Mouse (Mus musculus) 3T3-L1 (cell line): ENCODE data around the gene Vav2.

ENCODE experiments used
- DNase-seq: peaks from one replicate; pipeline ENCODE4 v3.0.0-alpha.2; 2015; ENCODE audit warnings: low read depth, low spot score

The Vav2 gene

DNA sequence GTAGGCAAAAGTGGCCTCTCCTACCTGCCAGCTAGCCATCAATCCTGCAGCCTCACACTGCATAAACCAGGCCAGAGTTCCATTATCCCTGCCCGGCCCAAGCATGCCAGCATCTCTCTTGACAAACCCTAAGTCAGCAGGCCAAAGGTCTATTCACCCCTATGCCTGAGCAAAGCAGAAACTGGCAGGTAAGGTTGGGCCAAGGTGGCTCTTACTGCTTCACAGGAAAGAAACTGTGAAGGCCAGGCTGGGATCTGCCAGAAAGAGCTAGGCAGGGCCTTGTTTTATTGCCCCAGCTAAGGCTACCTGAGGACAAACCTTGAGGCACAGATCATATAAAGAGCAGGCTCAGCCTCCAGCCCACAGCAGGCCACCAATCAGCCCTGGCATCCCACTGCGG lies 55.4 kb downstream of the Vav2 start:
- no peak for DNase-seq

DNA sequence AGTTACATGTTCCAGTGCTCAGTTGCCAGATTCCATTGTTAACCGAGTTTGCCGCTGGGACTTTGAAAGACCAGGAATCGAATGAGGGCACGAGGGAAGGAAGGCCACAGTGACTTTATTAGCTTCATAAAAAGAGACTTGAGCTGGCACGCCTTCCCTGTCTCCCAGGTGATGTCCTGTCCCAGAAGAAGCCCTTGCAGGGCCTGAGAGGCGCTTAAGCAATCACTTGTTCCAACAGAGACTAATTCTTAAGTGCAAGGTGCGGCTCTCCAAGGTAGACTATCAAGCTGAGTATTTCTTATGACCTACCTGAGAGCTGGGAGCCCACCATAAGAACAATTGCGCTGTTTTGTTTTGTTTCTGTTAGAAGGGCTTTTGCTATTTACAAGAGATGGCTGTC lies 57.9 kb downstream of the Vav2 start:
- no peak for DNase-seq

- DNase-seq: peak; percentile 48
These were observed 61.5 kb downstream of the Vav2 start for GRCm38 (mm10) chr2:27365296-27365695.

DNA sequence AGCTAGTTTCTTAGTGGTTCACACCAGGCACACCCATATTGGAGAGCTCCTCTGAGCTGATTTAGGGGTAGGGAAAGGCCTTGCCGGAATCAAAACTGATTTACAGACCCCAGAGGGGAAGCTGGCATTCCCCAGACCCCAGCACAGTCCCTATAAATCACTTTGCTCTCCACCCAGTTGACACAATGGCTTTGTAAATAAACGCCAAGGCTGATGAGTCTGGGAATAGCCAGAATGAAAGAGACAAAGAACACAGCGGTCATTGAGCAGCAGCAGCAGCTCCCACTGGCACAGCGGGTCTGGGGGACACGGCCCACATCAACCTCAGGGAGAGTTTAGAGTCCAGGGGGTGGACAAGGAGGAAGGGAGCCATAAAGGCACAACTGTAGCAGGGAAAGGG lies 65.0 kb downstream of the Vav2 start:
- no peak for DNase-seq

GRCm38 (mm10) chr2:27358461-27358860 lies 68.4 kb downstream of the Vav2 start:
- no peak for DNase-seq

DNA sequence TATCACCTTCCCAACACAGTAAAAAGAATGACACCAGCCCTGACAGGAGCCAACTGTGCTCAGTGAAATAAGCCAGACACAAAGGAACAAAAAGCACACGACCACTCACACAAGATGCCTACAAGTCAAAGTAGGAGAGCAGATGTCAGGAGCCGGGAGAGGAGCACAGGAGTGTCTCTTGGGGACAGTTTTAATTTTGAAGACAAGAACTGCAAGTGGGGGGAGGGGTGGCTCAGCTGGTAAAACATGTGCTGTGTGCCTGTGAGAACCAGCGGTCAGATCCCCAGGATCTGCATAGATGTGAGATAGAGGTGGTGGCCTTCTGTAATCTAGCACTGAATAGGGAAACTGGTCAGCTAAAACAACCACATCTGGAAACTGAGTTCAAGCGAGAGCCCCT lies 71.1 kb downstream of the Vav2 start:
- no peak for DNase-seq

GRCm38 (mm10) chr2:27354610-27355211 lies 72.1 kb downstream of the Vav2 start:
- DNase-seq: no peak

DNA sequence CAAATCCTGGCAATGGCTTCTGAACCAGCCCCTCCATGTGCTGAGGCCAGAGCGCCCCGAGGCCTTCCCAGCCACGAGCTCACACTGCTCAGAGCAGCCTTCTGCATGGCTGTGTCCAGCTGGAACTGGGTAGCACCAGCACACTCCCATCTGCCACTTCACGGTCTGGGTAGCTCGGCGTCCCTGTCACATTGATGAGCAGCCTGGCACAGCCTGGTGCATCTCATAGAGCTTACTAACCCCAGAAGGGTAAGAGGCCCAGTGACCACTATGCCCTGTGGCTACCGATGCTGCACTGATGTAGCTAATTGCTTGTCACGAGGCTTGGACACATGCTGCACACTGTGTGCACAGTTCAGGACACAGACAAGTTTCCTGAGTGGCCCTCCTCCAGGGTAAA lies 74.1 kb downstream of the Vav2 start:
- DNase-seq: no peak

- DNase-seq: no peak
These were observed 76.5 kb downstream of the Vav2 start for GRCm38 (mm10) chr2:27350371-27350770.

GRCm38 (mm10) chr2:27343984-27344453 lies 82.8 kb downstream of the Vav2 start:
- DNase-seq: no peak

DNA sequence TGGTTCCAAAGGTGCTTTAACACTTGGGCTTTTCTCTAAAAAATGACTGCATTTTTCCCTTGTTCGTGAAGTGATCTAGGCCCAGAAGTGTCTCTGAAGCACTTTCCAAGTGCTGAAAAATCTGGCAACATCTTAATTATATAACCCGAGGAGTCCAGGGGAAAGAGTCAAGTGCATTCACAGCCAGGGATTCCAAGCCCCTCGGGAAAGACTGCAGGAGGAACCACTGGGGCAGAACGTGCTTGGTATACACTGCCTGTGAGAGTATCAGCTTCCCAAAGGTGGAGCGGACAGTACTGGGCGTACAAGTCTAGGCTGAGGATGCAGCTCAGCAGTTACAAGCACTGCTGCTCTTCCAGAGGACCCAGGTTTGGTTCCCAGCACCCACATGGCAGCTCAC lies 86.2 kb downstream of the Vav2 start:
- no peak for DNase-seq

DNA sequence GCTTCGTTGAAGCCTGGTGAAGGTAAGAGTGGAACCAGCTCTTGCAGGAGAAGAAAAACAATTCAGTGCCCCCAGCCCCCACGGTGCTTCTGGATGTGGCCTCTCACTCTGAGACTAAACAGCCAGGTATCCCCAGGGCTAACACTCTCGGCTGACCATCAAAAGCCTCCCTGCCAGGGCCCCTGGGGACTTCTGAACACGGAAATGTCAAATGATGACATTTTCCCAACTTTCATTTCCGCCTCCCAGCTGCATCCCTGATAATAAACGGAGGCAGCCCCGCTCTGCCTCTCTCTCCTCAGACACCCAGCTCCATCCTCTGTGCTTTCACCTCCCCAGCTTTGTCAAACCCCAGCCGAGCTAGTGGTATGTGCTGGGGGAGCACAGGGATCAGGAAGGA lies 87.8 kb downstream of the Vav2 start:
- DNase-seq: no peak

DNA sequence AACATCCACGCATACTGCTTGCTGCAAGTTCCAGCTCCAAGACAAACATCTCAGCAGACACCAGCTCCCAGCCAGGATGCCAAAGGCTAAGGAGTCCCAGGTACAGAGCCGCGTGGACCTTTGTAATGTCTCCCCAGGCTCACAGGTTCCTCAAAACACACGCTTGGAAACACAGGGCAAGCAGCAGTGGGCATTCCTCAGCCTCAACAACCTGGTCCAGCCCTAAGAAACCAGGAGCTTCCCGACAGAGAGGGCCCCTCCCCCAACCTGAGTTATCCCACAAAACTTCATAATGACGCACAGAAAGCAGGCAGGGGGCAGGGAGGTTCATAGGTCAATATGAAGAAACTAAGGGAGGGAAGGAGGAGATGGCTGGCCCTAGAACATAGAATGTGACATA lies 89.6 kb downstream of the Vav2 start:
- no peak for DNase-seq

GRCm38 (mm10) chr2:27336600-27336999 lies 90.2 kb downstream of the Vav2 start:
- DNase-seq: no peak

GRCm38 (mm10) chr2:27334816-27335215 lies 92.0 kb downstream of the Vav2 start:
- DNase-seq: no peak

DNA sequence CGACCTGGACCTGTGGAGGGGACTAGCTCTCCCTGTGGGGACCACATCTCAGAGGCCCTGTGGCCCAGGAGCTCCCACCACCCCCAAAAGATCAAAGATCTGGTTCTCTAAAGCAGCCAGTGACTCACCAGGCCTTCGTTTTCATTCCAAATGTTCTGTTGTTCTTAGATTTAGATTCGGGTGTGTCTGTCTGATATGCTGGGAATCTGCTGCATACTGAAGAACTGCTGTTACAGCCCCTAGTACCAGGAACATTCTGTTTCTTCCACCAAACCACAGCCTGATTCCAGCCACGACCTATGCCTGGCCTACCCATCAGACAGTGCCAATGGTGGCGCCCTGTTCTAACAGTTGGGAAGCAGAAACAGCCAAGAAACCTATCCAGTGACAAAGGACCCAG lies 95.3 kb downstream of the Vav2 start:
- peak; percentile 57 for DNase-seq

- DNase-seq: no peak
These were observed 96.4 kb downstream of the Vav2 start for GRCm38 (mm10) chr2:27330446-27330845.

DNA sequence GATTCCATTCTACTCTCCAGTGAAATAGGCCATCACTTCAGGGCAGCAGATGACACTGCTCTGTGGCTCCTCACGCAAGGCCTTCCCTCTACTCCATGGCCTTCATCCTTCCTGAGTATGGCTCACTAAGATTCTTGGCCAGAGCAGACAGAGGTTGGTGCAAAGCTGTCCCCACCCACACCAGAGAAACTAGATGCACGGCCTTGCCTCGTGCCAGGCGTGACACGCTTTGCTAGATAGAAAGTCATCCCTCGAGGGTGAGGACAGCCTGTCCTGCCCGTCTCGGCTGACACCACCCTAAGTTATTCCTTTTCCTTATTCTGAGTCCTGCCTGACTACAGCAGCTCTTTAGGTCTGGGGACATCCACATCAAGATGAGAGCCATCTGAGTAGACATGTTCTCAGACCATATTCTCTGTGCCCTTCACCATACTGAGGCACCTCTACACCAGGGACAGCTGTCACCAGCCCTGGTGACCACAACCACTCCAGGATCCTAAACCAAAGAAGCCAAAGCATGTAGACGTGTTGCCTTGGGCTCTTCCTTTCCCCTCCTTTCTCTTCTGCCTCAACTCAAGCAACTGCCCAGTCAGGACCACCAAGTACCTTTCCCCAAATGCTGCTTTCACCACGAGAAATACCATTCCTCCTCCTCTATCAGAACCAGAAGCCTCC lies 97.3 kb downstream of the Vav2 start:
- DNase-seq: no peak

- DNase-seq: no peak
These were observed 98.2 kb downstream of the Vav2 start for GRCm38 (mm10) chr2:27328613-27329041.

DNA sequence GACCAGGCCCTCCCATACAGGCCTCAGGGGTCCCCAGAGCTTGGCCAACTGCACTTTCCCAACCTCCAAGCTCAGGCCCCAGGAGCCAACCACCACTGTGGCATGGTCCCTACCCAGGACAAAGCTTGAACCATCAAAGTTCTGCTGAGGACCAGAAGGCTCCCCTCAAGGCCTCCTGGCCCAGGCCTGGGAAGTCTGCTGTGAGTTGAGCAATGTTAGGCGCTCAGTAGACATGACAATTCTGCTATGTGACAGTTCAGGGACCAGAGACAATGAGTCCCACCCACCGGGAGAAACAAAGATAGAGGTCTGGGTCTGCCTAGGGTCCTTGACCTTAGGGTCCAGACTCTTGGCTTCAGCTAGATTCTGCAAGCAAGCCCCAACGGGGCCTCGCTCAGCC lies 98.9 kb downstream of the Vav2 start:
- no peak for DNase-seq

DNA sequence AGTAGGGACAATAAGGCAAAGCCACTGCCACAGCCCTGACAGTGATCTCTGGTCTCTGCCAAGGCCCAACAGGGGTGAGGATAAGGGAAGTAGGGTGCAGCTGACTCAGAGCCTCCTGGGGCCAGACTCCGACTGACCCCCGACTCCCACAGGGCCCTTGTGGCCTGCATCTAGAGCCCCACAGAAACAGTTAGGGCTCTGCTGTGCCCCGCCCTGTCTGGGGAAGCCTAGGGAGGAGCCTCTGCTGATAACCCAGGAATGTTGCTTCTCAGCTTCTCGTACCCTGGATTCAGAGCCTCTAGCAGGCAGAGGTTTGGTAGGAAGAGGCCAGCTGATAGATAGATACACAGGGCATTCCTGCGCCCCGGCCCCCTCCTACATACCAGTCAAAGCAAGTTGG lies 99.8 kb downstream of the Vav2 start:
- peak; percentile 43 for DNase-seq

DNA sequence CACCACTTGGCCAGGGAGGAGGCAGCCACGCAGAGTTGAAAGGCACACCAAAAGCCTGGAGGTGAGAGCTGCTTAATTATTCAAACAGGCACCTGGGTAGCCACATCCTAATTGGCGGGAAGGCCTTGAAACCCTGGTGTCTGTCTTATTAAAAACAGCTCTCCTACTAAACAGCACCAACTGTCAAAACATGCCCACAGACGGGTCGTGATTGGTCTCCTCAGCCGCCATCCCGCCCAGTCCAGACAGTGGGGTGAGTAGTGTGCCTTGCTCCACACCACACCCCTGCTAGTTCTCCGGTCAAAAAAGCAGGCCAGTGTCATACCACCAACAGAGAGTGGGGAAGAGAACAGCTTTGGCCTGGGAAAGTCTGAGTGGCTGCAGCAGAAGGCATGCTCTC lies 100.5 kb downstream of the Vav2 start:
- peak; percentile 19 for DNase-seq

- no peak for DNase-seq
These were observed 102.1 kb downstream of the Vav2 start for GRCm38 (mm10) chr2:27324690-27325089.
